Mouse (Mus musculus) neural tube, embryonic 13.5 days (tissue): ENCODE data around the gene Klhdc1. TPM values are rescaled to one million over a fixed set of nuclear protein-coding genes. Genes with fewer than 3 reads are reported as not detected.
A peak's percentile ranks its signal among the peaks of the same experiment; 100 is the strongest.

Experiments
- ATAC-seq: fragments of 200-750 bp; cut with Nextera tagmentation; 2 replicates; pipeline ENCODE4 v1.8.0; 2017; ENCODE audit warnings: low read depth, mild to moderate bottlenecking, moderate TSS enrichment, moderate library complexity
- H3K27ac ChIP-seq: fragments of 300-500 bp; sonication (generic); replicated peaks from 2 replicates; pipeline ENCODE4 v1.5.1; 2015; ENCODE audit warnings: moderate library complexity, mild to moderate bottlenecking, inconsistent platforms
- H3K27me3 ChIP-seq: fragments of 300-500 bp; sonication (generic); 2 replicates; pipeline ENCODE4 v1.6.1; 2015; ENCODE audit warnings: mild to moderate bottlenecking, inconsistent platforms
- H3K36me3 ChIP-seq: fragments of 300-500 bp; sonication (generic); 2 replicates; pipeline ENCODE4 v1.6.1; 2015; ENCODE audit warnings: mild to moderate bottlenecking, inconsistent platforms
- H3K4me1 ChIP-seq: fragments of 300-500 bp; sonication (generic); replicated peaks from 2 replicates; pipeline ENCODE4 v1.6.1; 2015; ENCODE audit warnings: inconsistent platforms
- H3K4me2 ChIP-seq: fragments of 300-500 bp; sonication (generic); 2 replicates; pipeline ENCODE4 v1.6.1; 2015; ENCODE audit warnings: inconsistent platforms, mild to moderate bottlenecking, moderate library complexity
- H3K4me3 ChIP-seq: fragments of 300-500 bp; sonication (generic); 2 replicates; pipeline ENCODE4 v1.5.1; 2015; ENCODE audit warnings: mild to moderate bottlenecking, inconsistent platforms
- H3K9ac ChIP-seq: fragments of 300-500 bp; sonication (generic); 2 replicates; pipeline ENCODE4 v1.6.1; 2015; ENCODE audit warnings: moderate library complexity, mild to moderate bottlenecking, inconsistent platforms
- H3K9me3 ChIP-seq: fragments of 300-500 bp; sonication (generic); 2 replicates; pipeline ENCODE4 v1.6.1; 2016; ENCODE audit warnings: inconsistent platforms
- WGBS: fragments of 180-500 bp; shearing (Covaris S2); methylation state at CpG from one replicate; pipeline ENCODE4 v1.1.7; 2015; 5-methylcytosine and 5-hydroxymethylcytosine counted together
- polyA plus RNA-seq: library from polyadenylated mRNA; unstranded; fragments of >200 nt; fragmentation: Nextera tagmentation; extraction: Ambion mirVana; gene quantifications from 2 replicates; pipeline ENCODE4 v1.2.1, GENCODE M21; 2015

Klhdc1 gene
- polyA plus RNA-seq, 1 experiment from 2014 or later = 9.8 TPM

GRCm38 (mm10) chr12:69241405-69241770 lies 412 bp downstream of the Klhdc1 start:
- H3K36me3 ChIP-seq = no peaks in the 10 kb centered on the region
- peak overlapping the region; percentile 86 for H3K27ac ChIP-seq
- 2% methylated on average over 3 of the region's 3 CpGs for WGBS
- no peak; the same call in 1 of the 2 replicates for ATAC-seq
- H3K4me3 ChIP-seq = peak overlapping the region; percentile 69
- peaks cover 9% of the 10 kb centered on the region for H3K4me1 ChIP-seq
- no peaks in the 10 kb centered on the region for H3K9me3 ChIP-seq
- peak overlapping the region; percentile 85 for H3K9ac ChIP-seq
- H3K4me2 ChIP-seq = peak overlapping the region; percentile 72
- H3K27me3 ChIP-seq = no peaks in the 10 kb centered on the region

- peaks cover 9% of the 10 kb centered on the region for H3K4me1 ChIP-seq
- under 1% methylated on average over 64 of the region's 64 CpGs for WGBS
These were observed 925 bp downstream of the Klhdc1 start for GRCm38 (mm10) chr12:69241771-69242431.

GRCm38 (mm10) chr12:69249766-69250165 lies 8.8 kb downstream of the Klhdc1 start:
- Histone ChIP-seq H3K4me1 (no peaks in the 10 kb centered on the region), H3K27me3 (no peaks in the 10 kb centered on the region), H3K4me2 (no peak overlapping the region), H3K27ac (no peak overlapping the region), H3K36me3 (no peaks in the 10 kb centered on the region), H3K9me3 (no peaks in the 10 kb centered on the region), H3K9ac (no peak overlapping the region), H3K4me3 (no peak overlapping the region)
- ATAC-seq = no peak
- WGBS = 85% methylated on average over 4 of the region's 4 CpGs

More at GRCm38 (mm10) chr12:69241771-69242431, 925 bp downstream of the Klhdc1 start:
- H3K27ac ChIP-seq = peak overlapping the region; percentile 86
- ATAC-seq = peak; percentile 96
- no peaks in the 10 kb centered on the region for H3K36me3 ChIP-seq
- H3K9ac ChIP-seq = peak overlapping the region; percentile 85
- H3K4me3 ChIP-seq = peak overlapping the region; percentile 69
- H3K27me3 ChIP-seq = no peaks in the 10 kb centered on the region
- H3K9me3 ChIP-seq = no peaks in the 10 kb centered on the region
- peak overlapping the region; percentile 72 for H3K4me2 ChIP-seq

- H3K9ac ChIP-seq = no peak overlapping the region
- 82% methylated on average over 8 of the region's 8 CpGs for WGBS
- H3K4me3 ChIP-seq = no peak overlapping the region
- ATAC-seq = no peak
- H3K4me1 ChIP-seq = no peaks in the 10 kb centered on the region
- H3K27ac ChIP-seq = no peak overlapping the region
- no peaks in the 10 kb centered on the region for H3K27me3 ChIP-seq
- H3K36me3 ChIP-seq = no peaks in the 10 kb centered on the region
- no peak overlapping the region for H3K4me2 ChIP-seq
- H3K9me3 ChIP-seq = no peaks in the 10 kb centered on the region
These were observed 9.8 kb downstream of the Klhdc1 start for GRCm38 (mm10) chr12:69250756-69251155.

- Histone ChIP-seq H3K36me3 (no peaks in the 10 kb centered on the region), H3K4me3 (no peak overlapping the region), H3K27ac (no peak overlapping the region), H3K4me2 (no peak overlapping the region), H3K9me3 (no peaks in the 10 kb centered on the region), H3K4me1 (no peaks in the 10 kb centered on the region), H3K27me3 (no peaks in the 10 kb centered on the region), H3K9ac (no peak overlapping the region)
- 94% methylated on average over 1 of the region's 1 CpGs for WGBS
- ATAC-seq = no peak
These were observed 12.8 kb downstream of the Klhdc1 start for GRCm38 (mm10) chr12:69253806-69254205.

- H3K27me3 ChIP-seq = no peaks in the 10 kb centered on the region
- ATAC-seq = no peak
- no peaks in the 10 kb centered on the region for H3K4me1 ChIP-seq
- H3K4me3 ChIP-seq = no peak overlapping the region
- WGBS = 83% methylated on average over 11 of the region's 11 CpGs
- H3K9me3 ChIP-seq = no peaks in the 10 kb centered on the region
- H3K4me2 ChIP-seq = no peak overlapping the region
- no peak overlapping the region for H3K9ac ChIP-seq
- no peaks in the 10 kb centered on the region for H3K36me3 ChIP-seq
- no peak overlapping the region for H3K27ac ChIP-seq
These were observed 16.9 kb downstream of the Klhdc1 start for GRCm38 (mm10) chr12:69257836-69258235.

GRCm38 (mm10) chr12:69262251-69262650 lies 21.3 kb downstream of the Klhdc1 start:
- no peak overlapping the region for H3K27ac ChIP-seq
- 92% methylated on average over 5 of the region's 5 CpGs for WGBS
- H3K4me1 ChIP-seq = no peaks in the 10 kb centered on the region

GRCm38 (mm10) chr12:69265031-69265430 lies 24.1 kb downstream of the Klhdc1 start:
- Histone ChIP-seq H3K9ac (no peak overlapping the region), H3K27ac (no peak overlapping the region), H3K4me1 (no peaks in the 10 kb centered on the region), H3K27me3 (no peaks in the 10 kb centered on the region), H3K9me3 (no peaks in the 10 kb centered on the region), H3K4me2 (no peak overlapping the region), H3K36me3 (no peaks in the 10 kb centered on the region), H3K4me3 (no peak overlapping the region)
- no peak for ATAC-seq
- 93% methylated on average over 3 of the region's 3 CpGs for WGBS

More at GRCm38 (mm10) chr12:69262251-69262650, 21.3 kb downstream of the Klhdc1 start:
- no peaks in the 10 kb centered on the region for H3K9me3 ChIP-seq
- H3K4me3 ChIP-seq = no peak overlapping the region
- ATAC-seq = no peak
- no peaks in the 10 kb centered on the region for H3K36me3 ChIP-seq
- H3K9ac ChIP-seq = no peak overlapping the region
- no peak overlapping the region for H3K4me2 ChIP-seq
- H3K27me3 ChIP-seq = no peaks in the 10 kb centered on the region

GRCm38 (mm10) chr12:69267956-69268632 lies 27.1 kb downstream of the Klhdc1 start:
- H3K9me3 ChIP-seq = no peaks in the 10 kb centered on the region
- H3K4me2 ChIP-seq = no peak overlapping the region
- 70% methylated on average over 11 of the region's 11 CpGs for WGBS
- ATAC-seq = no peak
- H3K9ac ChIP-seq = no peak overlapping the region
- H3K4me3 ChIP-seq = no peak overlapping the region
- no peaks in the 10 kb centered on the region for H3K4me1 ChIP-seq
- no peaks in the 10 kb centered on the region for H3K36me3 ChIP-seq
- no peaks in the 10 kb centered on the region for H3K27me3 ChIP-seq
- H3K27ac ChIP-seq = no peak overlapping the region

- WGBS = 72% methylated on average over 2 of the region's 2 CpGs
- Histone ChIP-seq H3K4me2 (no peak overlapping the region), H3K27ac (no peak overlapping the region)
These were observed 28.0 kb downstream of the Klhdc1 start for GRCm38 (mm10) chr12:69268956-69269355.

GRCm38 (mm10) chr12:69279931-69280469 lies 39.0 kb downstream of the Klhdc1 start:
- Histone ChIP-seq H3K9ac (no peak overlapping the region), H3K9me3 (no peaks in the 10 kb centered on the region), H3K4me2 (no peak overlapping the region), H3K4me3 (no peak overlapping the region), H3K27ac (no peak overlapping the region), H3K27me3 (no peaks in the 10 kb centered on the region), H3K36me3 (no peaks in the 10 kb centered on the region), H3K4me1 (no peaks in the 10 kb centered on the region)
- WGBS = 58% methylated on average over 1 of the region's 1 CpGs
- ATAC-seq = no peak

More at GRCm38 (mm10) chr12:69268956-69269355, 28.0 kb downstream of the Klhdc1 start:
- no peaks in the 10 kb centered on the region for H3K9me3 ChIP-seq
- no peak overlapping the region for H3K9ac ChIP-seq
- H3K4me1 ChIP-seq = no peaks in the 10 kb centered on the region
- H3K36me3 ChIP-seq = no peaks in the 10 kb centered on the region
- no peak for ATAC-seq
- no peaks in the 10 kb centered on the region for H3K27me3 ChIP-seq
- H3K4me3 ChIP-seq = no peak overlapping the region

GRCm38 (mm10) chr12:69280915-69281314 lies 39.9 kb downstream of the Klhdc1 start:
- no peak overlapping the region for H3K27ac ChIP-seq
- no peak for ATAC-seq
- H3K27me3 ChIP-seq = no peaks in the 10 kb centered on the region
- no peaks in the 10 kb centered on the region for H3K9me3 ChIP-seq
- H3K4me3 ChIP-seq = no peak overlapping the region
- no peaks in the 10 kb centered on the region for H3K4me1 ChIP-seq
- H3K9ac ChIP-seq = no peak overlapping the region
- H3K4me2 ChIP-seq = no peak overlapping the region
- WGBS = 88% methylated on average over 3 of the region's 3 CpGs
- H3K36me3 ChIP-seq = no peaks in the 10 kb centered on the region
